Mouse (Mus musculus) thymus, postnatal 0 days (tissue): Measurements from ENCODE around the gene Olfr635. TPM values are rescaled to one million over a fixed set of nuclear protein-coding genes. Genes with fewer than 3 reads are reported as not detected.
"Not testable (repeated sequence)": the region's sequence is repeated elsewhere in the genome, so short reads cannot be mapped to it uniquely, and the experiment has no call there.

ENCODE experiments used
- DNase-seq: peaks from one replicate; pipeline ENCODE4 v3.0.0-alpha.2; 2015; ENCODE audit warnings: low spot score
- polyA plus RNA-seq: library from polyadenylated mRNA; unstranded; fragments of >200 nt; fragmentation: Nextera tagmentation; extraction: Ambion mirVana; gene quantifications from 2 replicates; pipeline ENCODE4 v1.2.1, GENCODE M21; 2015

Gene Olfr635
- polyA plus RNA-seq, result not detected in 2 replicates

DNA sequence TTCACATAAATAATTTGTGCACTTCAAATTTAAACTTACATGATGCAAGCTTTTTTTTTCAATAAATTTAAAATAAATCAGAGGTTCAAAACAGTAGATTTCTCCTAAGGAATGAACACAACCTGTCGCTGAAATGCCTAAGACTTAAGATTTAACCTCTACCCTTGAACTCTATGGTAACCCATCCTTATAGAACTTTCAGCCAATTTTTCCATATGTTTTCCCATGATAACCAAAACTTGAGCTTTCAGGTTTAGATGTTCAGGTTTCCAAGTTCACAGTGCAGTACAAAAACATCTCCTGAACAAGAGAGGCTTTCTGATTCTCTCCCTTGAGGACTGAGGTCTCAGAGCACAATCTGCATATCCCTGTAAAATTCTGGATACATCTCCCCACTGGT, at the start of gene Olfr635:
Gene Olfr635 (plus strand): TSS at position 301 of the 400 bp plus-strand sequence.
- no peak for DNase-seq

- no peak for DNase-seq
These were observed 42.4 kb upstream of the Olfr635 start, which contains the start of gene Olfr631 for GRCm38 (mm10) chr7:103928525-103928924. Gene Olfr631, plus strand, starts transcription at chr7:103928825.

- no peak for DNase-seq
These were observed 36.7 kb upstream of the Olfr635 start, which contains the start of gene Olfr632 for GRCm38 (mm10) chr7:103934264-103934663. Gene Olfr632, plus strand, starts transcription at chr7:103934347.

- DNase-seq, result peak; percentile 66
These were observed 28.2 kb upstream of the Olfr635 start for GRCm38 (mm10) chr7:103942730-103943129.

GRCm38 (mm10) chr7:103944137-103944536, 26.8 kb upstream of the Olfr635 start, which contains the start of gene Olfr633:
Gene Olfr633, plus strand, starts transcription at chr7:103944437.
- DNase-seq, result no peak

DNA sequence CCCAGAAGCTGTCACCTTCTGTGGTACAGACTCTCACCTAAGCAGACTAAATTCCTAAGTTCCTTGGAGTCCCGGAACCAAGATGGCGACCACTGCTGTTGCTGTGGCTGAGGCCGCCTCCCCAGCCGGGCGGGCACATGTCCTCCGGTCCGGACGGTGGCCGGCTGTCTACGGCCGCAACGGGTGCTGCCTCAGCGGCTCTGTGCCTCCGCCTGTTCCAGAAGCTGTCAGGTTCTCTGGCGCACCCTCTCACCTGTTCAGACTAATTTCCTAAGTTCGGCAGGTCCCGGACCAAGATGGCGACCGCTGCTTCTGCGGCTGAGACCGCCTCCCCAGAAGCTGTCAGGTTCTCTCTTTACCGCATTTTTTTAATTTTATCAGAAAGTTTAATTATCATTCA, 4.1 kb upstream of the Olfr635 start:
- DNase-seq, result not testable (repeated sequence)

DNA sequence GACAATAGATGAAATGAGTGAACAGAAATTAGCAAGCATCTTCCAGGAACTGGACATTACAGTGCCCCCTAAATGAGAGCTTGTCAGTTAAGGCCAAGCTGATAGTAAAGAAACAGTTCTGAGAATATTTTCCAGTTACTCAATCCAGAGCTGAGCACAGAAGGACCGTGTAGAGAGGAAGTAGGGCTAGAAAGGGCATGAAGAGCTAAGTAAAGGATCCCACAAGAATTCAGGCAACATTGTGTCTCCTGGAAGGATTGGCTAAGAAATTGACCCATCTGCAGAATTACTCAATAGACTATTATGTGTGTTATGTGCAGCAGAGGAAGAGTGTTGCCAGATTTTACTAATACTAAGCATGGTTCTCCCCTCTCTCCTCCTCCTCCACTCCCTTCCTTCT, 830 bp downstream of the Olfr635 start:
- no peak for DNase-seq

- no peak for DNase-seq
These were observed 27.5 kb downstream of the Olfr635 start, which contains the start of gene Olfr638 for GRCm38 (mm10) chr7:103998446-103998845. Gene Olfr638, plus strand, starts transcription at chr7:103998746.

- no peak for DNase-seq
These were observed 28.2 kb downstream of the Olfr635 start for GRCm38 (mm10) chr7:103999124-103999523.

- DNase-seq, result no peak
These were observed 46.3 kb downstream of the Olfr635 start, which contains the start of gene Olfr639 for GRCm38 (mm10) chr7:104017203-104017602. Gene Olfr639, minus strand, starts transcription at chr7:104017303.

- no peak for DNase-seq
These were observed 48.0 kb downstream of the Olfr635 start for GRCm38 (mm10) chr7:104018953-104019352.

- DNase-seq, result no peak
These were observed 50.7 kb downstream of the Olfr635 start for GRCm38 (mm10) chr7:104021651-104022050.

GRCm38 (mm10) chr7:104025473-104025872, 54.5 kb downstream of the Olfr635 start, which contains the start of gene Olfr640:
Gene Olfr640, minus strand, starts transcription at chr7:104025573.
- DNase-seq, result no peak

GRCm38 (mm10) chr7:104026978-104027377, 56.0 kb downstream of the Olfr635 start:
- DNase-seq, result no peak

DNA sequence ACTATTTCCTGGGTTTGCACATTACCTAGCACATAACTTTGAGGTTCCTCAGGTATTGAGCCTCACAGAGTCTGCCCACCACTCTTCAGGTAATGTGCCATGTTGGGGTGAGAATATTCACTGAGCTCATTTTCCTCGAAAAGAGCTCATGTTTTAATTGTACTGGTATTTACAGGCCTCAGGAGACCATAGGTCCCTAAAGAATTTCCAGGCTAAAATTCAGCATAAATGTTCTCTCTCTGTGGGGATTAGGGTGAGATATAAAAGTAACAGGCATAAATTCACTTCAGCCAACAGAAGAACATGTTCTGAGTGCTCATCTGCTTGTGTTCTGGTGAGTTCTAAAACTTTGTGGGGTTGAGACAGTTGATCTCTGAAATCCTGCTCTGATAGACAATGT, 64.2 kb downstream of the Olfr635 start, which contains the start of gene Olfr641:
Gene Olfr641 (plus strand): TSS at position 301 of the 400 bp plus-strand sequence.
- DNase-seq, result no peak

Other genes with a start within 250 kb of the Olfr635 start
- not detected in 2 replicates for gene Olfr628, start 240.8 kb upstream of the Olfr635 start, polyA plus RNA-seq
- gene Olfr629, start 226.2 kb upstream of the Olfr635 start, polyA plus RNA-seq, result not detected in 2 replicates
- gene Olfr630, start 213.8 kb upstream of the Olfr635 start, polyA plus RNA-seq, result not detected in 2 replicates
- gene Olfr69, start 199.6 kb upstream of the Olfr635 start, polyA plus RNA-seq, result not detected in 2 replicates
- not detected in 2 replicates for gene Olfr68, start 191.5 kb upstream of the Olfr635 start, polyA plus RNA-seq
- gene Olfr67, start 179.3 kb upstream of the Olfr635 start, polyA plus RNA-seq, result not detected in 2 replicates
- 224 and 268 TPM in 2 replicates for gene Hbb-bt, start 157.2 kb upstream of the Olfr635 start, polyA plus RNA-seq
- 1,063 and 1,204 TPM in 2 replicates for gene Hbb-bs, start 143.1 kb upstream of the Olfr635 start, polyA plus RNA-seq
- gene Hbb-bh2, start 130.6 kb upstream of the Olfr635 start, polyA plus RNA-seq, result not detected in 2 replicates
- 0.88 and 1.3 TPM in 2 replicates for gene Hbb-bh1, start 128.0 kb upstream of the Olfr635 start, polyA plus RNA-seq
- gene Hbb-y, start 117.9 kb upstream of the Olfr635 start, polyA plus RNA-seq, result 2.1 and 2.6 TPM in 2 replicates
- not detected in 2 replicates for gene Olfr66, start 84.9 kb upstream of the Olfr635 start, polyA plus RNA-seq
- gene Olfr64, start 76.7 kb upstream of the Olfr635 start, polyA plus RNA-seq, result not detected in 2 replicates
- not detected in 2 replicates for gene Olfr65, start 67.7 kb upstream of the Olfr635 start, polyA plus RNA-seq
- not detected in 2 replicates for gene Olfr631, start 42.3 kb upstream of the Olfr635 start, polyA plus RNA-seq
- gene Olfr632, start 36.8 kb upstream of the Olfr635 start, polyA plus RNA-seq, result not detected in 2 replicates
- gene Olfr633, start 26.7 kb upstream of the Olfr635 start, polyA plus RNA-seq, result not detected in 2 replicates
- not detected in 2 replicates for gene Olfr638, start 27.6 kb downstream of the Olfr635 start, polyA plus RNA-seq
- gene Olfr639, start 46.2 kb downstream of the Olfr635 start, polyA plus RNA-seq, result 0.01 and 0.03 TPM in 2 replicates
- gene Olfr640, start 54.4 kb downstream of the Olfr635 start, polyA plus RNA-seq, result not detected in 2 replicates
- not detected in 2 replicates for gene Olfr641, start 64.3 kb downstream of the Olfr635 start, polyA plus RNA-seq
- gene Olfr642, start 81.5 kb downstream of the Olfr635 start, polyA plus RNA-seq, result not detected in 2 replicates
- not detected in 2 replicates for gene 4930516K23Rik, start 90.3 kb downstream of the Olfr635 start, polyA plus RNA-seq
- gene Olfr644, start 100.7 kb downstream of the Olfr635 start, polyA plus RNA-seq, result not detected in 2 replicates
- gene Olfr645, start 114.3 kb downstream of the Olfr635 start, polyA plus RNA-seq, result not detected in 2 replicates
- gene Olfr646, start 133.7 kb downstream of the Olfr635 start, polyA plus RNA-seq, result 0.10 TPM in 1 of 2 replicates, not detected in the other
- not detected in 2 replicates for gene Ubqln5, start 158.7 kb downstream of the Olfr635 start, polyA plus RNA-seq
- not detected in 2 replicates for gene Olfr643, start 166.3 kb downstream of the Olfr635 start, polyA plus RNA-seq
- 0.10 TPM in 1 of 2 replicates, not detected in the other for gene Ubqln3, start 172.1 kb downstream of the Olfr635 start, polyA plus RNA-seq
- gene Ubqlnl, start 179.4 kb downstream of the Olfr635 start, polyA plus RNA-seq, result not detected in 2 replicates
- 0.45 and 0.65 TPM in 2 replicates for gene Olfm5, start 193.7 kb downstream of the Olfr635 start, polyA plus RNA-seq
- 0.08 and 0.10 TPM in 2 replicates for gene Olfr648, start 212.2 kb downstream of the Olfr635 start, polyA plus RNA-seq
- gene Olfr649, start 224.8 kb downstream of the Olfr635 start, polyA plus RNA-seq, result not detected in 2 replicates
- gene Trim6, start 247.6 kb downstream of the Olfr635 start, polyA plus RNA-seq, result 0.75 and 0.99 TPM in 2 replicates